Mouse (Mus musculus) right cerebral cortex, postnatal 25 days (tissue): ENCODE measurements around the gene Gm13698.
"Not testable (repeated sequence)": the region's sequence is repeated elsewhere in the genome, so short reads cannot be mapped to it uniquely, and the experiment has no call there.

Source experiments
- DNase-seq: peaks from one replicate; pipeline ENCODE4 v3.0.0; 2022

Gene Gm13698

DNA sequence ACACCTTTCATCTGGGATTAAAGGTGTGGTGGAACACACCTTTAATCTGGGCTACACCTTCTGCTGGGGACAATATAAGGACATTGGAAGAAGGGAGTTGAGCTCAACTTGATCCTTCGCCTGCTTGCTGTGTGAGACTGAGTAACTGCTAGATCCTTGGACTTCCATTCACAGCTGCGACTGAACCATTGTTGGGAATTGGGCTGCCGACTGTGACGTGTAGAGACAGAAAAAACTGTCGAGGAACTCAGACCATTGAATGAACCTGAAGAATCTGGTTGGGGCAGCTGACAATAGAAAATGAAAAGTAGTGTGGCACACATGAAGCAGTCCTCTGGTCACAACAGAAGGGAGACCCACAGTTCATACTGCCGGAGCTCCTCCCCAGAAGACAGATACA, at the start of gene Gm13698:
Gm13698 (plus strand) TSS at position 301 of the 400 bp plus-strand sequence.
- not testable (repeated sequence) for DNase-seq

DNA sequence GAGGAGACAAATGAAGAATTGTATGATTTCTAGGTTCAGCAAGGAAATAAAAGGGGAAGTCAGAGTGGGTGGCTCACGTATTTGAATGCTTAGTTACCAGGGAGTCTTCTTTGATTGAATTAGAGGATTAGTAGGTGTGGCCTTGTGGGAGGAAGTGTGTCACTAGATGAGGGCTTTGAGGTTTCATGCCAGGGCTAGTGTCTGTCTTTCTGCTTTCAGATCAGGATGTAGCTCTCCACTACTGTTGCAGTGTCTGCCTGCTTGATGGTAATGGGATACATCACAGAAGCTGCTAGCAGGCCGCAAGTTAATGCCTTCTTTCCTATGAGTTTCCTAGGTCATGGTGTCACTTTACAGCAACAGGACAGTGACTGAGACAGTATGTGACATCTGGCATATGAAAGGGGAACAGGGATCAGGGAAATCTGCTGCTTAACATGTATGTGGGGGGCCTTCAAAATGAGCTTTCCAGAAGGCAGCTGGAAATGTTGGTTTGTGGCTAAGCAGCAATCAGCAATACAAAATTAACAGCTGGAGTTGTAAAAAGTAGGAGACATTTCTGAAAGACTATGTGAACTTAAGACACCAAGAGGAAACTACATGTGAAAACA, 25.9 kb upstream of the Gm13698 start:
- no peak for DNase-seq

DNA sequence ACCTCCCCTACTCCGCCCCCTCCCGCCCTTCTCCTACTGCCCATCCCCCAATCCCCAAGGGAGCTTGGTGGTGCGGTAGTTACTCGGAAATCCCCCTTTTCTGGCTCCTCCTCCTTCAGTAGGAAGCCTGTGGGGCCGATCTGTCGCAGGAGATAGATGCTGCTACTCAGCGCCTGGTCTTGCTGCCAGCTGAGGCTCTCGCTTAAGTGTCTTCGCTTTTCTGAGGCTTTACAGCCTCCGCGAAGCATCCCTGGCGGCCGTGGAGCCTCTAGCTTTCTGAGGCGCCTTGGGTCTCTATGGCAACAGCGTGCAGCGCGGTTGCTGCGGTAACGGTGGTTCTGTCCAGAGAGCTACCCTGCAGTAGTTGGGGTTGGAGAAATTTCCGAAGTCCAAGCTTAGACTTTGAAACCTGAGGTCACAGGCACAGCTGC, 14.5 kb upstream of the Gm13698 start, which contains the start of gene Zswim2:
Zswim2 (minus strand) TSS at position 298 of the 431 bp plus-strand sequence.
- DNase-seq = peak; percentile 87

DNA sequence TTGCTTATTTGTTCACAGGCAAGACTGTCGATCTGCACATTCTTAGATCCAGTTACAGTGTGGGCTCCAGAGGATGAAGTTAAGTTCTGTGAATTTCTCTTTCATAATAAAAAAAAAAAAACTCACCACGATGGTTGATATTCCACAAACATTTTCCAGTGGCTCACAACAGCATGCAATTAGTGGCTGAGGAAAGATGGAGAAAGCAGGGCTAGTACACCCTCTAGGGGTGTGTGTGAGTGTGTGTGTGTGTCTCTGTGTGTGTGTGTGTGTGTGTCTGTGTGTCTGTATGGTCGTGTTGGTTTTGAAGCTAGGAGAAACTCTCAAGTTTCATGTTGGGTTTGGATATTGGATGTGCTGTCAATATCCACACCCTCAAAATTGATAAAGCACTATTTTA, 14.1 kb upstream of the Gm13698 start:
- DNase-seq = no peak

DNA sequence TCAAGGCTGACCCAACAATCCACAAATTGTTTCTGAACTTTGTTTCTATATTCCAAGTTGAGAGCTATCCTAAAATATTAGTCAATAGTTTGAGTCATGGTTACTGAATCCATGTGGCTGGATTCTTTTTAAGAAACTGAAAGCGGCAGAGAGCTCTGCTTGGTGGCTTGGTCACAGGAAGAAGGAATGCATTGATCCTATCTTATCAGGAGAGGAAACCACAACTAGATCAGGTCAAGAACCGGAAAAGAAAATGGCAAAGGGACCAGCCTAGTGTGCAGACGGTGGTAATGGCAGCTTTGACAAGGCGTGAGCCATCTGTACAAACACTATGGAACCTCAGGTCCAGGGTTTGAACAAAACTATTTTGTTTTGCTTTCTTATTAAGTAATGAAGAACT, 13.7 kb upstream of the Gm13698 start:
- no peak for DNase-seq

DNA sequence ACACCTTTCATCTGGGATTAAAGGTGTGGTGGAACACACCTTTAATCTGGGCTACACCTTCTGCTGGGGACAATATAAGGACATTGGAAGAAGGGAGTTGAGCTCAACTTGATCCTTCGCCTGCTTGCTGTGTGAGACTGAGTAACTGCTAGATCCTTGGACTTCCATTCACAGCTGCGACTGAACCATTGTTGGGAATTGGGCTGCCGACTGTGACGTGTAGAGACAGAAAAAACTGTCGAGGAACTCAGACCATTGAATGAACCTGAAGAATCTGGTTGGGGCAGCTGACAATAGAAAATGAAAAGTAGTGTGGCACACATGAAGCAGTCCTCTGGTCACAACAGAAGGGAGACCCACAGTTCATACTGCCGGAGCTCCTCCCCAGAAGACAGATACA, 5.7 kb downstream of the Gm13698 start, which contains the start of gene Gm13693:
Gm13693 (plus strand) TSS at position 301 of the 400 bp plus-strand sequence.
- DNase-seq = not testable (repeated sequence)

DNA sequence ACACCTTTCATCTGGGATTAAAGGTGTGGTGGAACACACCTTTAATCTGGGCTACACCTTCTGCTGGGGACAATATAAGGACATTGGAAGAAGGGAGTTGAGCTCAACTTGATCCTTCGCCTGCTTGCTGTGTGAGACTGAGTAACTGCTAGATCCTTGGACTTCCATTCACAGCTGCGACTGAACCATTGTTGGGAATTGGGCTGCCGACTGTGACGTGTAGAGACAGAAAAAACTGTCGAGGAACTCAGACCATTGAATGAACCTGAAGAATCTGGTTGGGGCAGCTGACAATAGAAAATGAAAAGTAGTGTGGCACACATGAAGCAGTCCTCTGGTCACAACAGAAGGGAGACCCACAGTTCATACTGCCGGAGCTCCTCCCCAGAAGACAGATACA, 11.5 kb downstream of the Gm13698 start, which contains the start of gene Gm13695:
Gm13695 (plus strand) TSS at position 301 of the 400 bp plus-strand sequence.
- DNase-seq = not testable (repeated sequence)

DNA sequence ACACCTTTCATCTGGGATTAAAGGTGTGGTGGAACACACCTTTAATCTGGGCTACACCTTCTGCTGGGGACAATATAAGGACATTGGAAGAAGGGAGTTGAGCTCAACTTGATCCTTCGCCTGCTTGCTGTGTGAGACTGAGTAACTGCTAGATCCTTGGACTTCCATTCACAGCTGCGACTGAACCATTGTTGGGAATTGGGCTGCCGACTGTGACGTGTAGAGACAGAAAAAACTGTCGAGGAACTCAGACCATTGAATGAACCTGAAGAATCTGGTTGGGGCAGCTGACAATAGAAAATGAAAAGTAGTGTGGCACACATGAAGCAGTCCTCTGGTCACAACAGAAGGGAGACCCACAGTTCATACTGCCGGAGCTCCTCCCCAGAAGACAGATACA, 17.3 kb downstream of the Gm13698 start, which contains the start of gene Gm13696:
Gm13696 (plus strand) TSS at position 301 of the 400 bp plus-strand sequence.
- not testable (repeated sequence) for DNase-seq

DNA sequence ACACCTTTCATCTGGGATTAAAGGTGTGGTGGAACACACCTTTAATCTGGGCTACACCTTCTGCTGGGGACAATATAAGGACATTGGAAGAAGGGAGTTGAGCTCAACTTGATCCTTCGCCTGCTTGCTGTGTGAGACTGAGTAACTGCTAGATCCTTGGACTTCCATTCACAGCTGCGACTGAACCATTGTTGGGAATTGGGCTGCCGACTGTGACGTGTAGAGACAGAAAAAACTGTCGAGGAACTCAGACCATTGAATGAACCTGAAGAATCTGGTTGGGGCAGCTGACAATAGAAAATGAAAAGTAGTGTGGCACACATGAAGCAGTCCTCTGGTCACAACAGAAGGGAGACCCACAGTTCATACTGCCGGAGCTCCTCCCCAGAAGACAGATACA, 23.1 kb downstream of the Gm13698 start, which contains the start of gene Gm13694:
Gm13694 (plus strand) TSS at position 301 of the 400 bp plus-strand sequence.
- DNase-seq = not testable (repeated sequence)

DNA sequence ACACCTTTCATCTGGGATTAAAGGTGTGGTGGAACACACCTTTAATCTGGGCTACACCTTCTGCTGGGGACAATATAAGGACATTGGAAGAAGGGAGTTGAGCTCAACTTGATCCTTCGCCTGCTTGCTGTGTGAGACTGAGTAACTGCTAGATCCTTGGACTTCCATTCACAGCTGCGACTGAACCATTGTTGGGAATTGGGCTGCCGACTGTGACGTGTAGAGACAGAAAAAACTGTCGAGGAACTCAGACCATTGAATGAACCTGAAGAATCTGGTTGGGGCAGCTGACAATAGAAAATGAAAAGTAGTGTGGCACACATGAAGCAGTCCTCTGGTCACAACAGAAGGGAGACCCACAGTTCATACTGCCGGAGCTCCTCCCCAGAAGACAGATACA, 28.9 kb downstream of the Gm13698 start, which contains the start of gene Gm13697:
Gm13697 (plus strand) TSS at position 301 of the 400 bp plus-strand sequence.
- not testable (repeated sequence) for DNase-seq

DNA sequence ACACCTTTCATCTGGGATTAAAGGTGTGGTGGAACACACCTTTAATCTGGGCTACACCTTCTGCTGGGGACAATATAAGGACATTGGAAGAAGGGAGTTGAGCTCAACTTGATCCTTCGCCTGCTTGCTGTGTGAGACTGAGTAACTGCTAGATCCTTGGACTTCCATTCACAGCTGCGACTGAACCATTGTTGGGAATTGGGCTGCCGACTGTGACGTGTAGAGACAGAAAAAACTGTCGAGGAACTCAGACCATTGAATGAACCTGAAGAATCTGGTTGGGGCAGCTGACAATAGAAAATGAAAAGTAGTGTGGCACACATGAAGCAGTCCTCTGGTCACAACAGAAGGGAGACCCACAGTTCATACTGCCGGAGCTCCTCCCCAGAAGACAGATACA, 34.8 kb downstream of the Gm13698 start, which contains the start of gene Gm13691:
Gm13691 (plus strand) TSS at position 301 of the 400 bp plus-strand sequence.
- not testable (repeated sequence) for DNase-seq

DNA sequence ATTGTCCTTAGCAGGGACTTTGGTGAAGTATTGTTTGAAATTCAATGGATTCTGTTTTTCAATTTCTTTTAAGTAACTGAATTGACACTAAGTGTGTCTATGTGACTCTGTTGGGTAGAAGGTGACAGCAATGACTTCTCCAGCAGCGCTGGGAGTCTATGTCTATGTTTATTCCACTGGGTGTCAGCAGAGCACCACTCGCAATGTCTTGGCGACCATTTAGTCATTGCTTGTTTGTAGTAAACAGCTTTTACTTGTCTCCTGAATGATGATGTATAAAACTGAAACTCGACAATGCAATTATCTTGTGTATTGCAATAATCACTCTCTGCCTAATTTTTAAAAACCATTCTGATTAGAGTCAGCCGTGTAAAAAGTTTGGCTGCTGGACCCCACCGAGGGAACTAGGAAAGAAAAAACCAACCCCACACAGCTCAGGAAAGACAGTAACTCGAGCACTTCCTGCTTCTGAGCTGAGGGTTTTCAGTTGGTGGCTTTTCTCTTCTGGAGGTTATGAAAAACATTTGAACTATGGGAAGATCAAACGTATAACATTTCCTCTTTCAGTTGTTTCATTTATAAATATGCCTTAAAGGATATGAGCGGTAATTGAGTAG, 38.3 kb downstream of the Gm13698 start:
- not testable (repeated sequence) for DNase-seq

DNA sequence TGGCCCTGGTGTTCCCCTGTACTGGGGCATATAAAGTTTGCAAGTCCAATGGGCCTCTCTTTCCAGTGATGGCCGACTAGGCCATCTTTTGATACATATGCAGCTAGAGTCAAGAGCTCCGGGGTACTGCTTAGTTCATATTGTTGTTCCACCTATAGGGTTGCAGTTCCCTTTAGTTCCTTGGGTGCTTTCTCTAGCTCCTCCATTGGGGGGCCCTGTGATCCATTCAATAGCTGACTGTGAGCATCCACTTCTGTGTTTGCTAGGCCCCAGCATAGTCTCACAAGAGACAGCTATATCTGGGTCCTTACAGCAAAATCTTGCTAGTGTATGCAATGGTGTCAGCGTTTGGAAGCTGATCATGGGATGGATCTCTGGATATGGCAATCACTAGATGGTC, 39.0 kb downstream of the Gm13698 start:
- DNase-seq = not testable (repeated sequence)
